Mouse (Mus musculus) MEL (cell line): ENCODE measurements at regions not wholly inside any gene's neighbourhood (a gene's known extent, or its start where the extent isn't known, plus 50 kb on each side); places are given as distances from the start of the nearest gene placed in this dataset.

ENCODE experiments used
- DNase-seq: peaks from one replicate; pipeline ENCODE4 v3.0.0; 2011; ENCODE audit warnings: low read depth, low spot score
- H3K27ac ChIP-seq: 2 replicates; pipeline ENCODE4 v1.5.1; 2012; ENCODE audit warnings: low read depth, mild to moderate bottlenecking, control low read depth, low read length, moderate library complexity; ENCODE audit not compliant: control insufficient read depth
- H3K27me3 ChIP-seq, 2 experiments: fragments of 150-350 bp in 1 of 2; sonication (generic) in 1 of 2; 2 replicates each; pipeline ENCODE4 v1.6.1; 2012; ENCODE audit warnings: low read length in 2 of 2, mild to moderate bottlenecking in 2 of 2, improper control_type of control experiment in 1 of 2, moderate library complexity in 1 of 2; ENCODE audit not compliant: insufficient read depth in 2 of 2, control insufficient read depth in 1 of 2
- H3K36me3 ChIP-seq, 2 experiments: 2 replicates each; pipeline ENCODE4 v1.6.1; 2012 to 2014; ENCODE audit warnings: low read length in 2 of 2, improper control_type of control experiment in 1 of 2, inconsistent platforms in 1 of 2, mild to moderate bottlenecking in 1 of 2; ENCODE audit not compliant: insufficient read depth in 2 of 2, control insufficient read depth in 1 of 2
- H3K4me1 ChIP-seq, 2 experiments: fragments of 150-350 bp in 1 of 2; sonication (generic) in 1 of 2; 2 replicates each; pipeline ENCODE4 v1.6.1; 2012; ENCODE audit warnings: low read length in 2 of 2, improper control_type of control experiment in 1 of 2, mild to moderate bottlenecking in 1 of 2; ENCODE audit not compliant: insufficient read depth in 2 of 2, control insufficient read depth in 1 of 2
- H3K4me3 ChIP-seq, 2 experiments: fragments of 150-350 bp in 1 of 2; sonication (generic) in 1 of 2; 2 replicates each; pipeline ENCODE4 v1.5.1; 2012; ENCODE audit warnings: low read depth in 2 of 2, low read length in 2 of 2, mild to moderate bottlenecking in 2 of 2, moderate library complexity in 2 of 2, control low read depth in 1 of 2, improper control_type of control experiment in 1 of 2; ENCODE audit not compliant: control insufficient read depth in 1 of 2, insufficient read depth in 1 of 2
- H3K79me2 ChIP-seq: 2 replicates; pipeline ENCODE4 v1.6.1; 2012; ENCODE audit warnings: mild to moderate bottlenecking, low read length, moderate library complexity; ENCODE audit not compliant: control insufficient read depth, poor library complexity, insufficient read depth
- H3K9ac ChIP-seq: 2 replicates; pipeline ENCODE4 v1.6.1; 2012; ENCODE audit warnings: low read depth, mild to moderate bottlenecking, control low read depth, low read length, moderate library complexity; ENCODE audit not compliant: control insufficient read depth, poor library complexity, severe bottlenecking
- H3K9me3 ChIP-seq: fragments of 150-350 bp; sonication (generic); replicated peaks from 2 replicates; pipeline ENCODE4 v1.6.1; 2012; ENCODE audit warnings: mild to moderate bottlenecking, low read length, improper control_type of control experiment, moderate library complexity; ENCODE audit not compliant: insufficient read depth
- CTCF ChIP-seq, 3 experiments: IDR thresholded peaks in 2 of 3; conservative IDR thresholded peaks in 1 of 3; 2 replicates each; pipeline ENCODE4 v1.5.1; 2011 to 2012; ENCODE audit warnings: low read length in 3 of 3, low read depth in 2 of 3, mild to moderate bottlenecking in 2 of 3, improper control_type of control experiment in 1 of 3, inconsistent platforms in 1 of 3, mixed read lengths in 1 of 3, moderate library complexity in 1 of 3; ENCODE audit not compliant: control insufficient read depth in 1 of 3, insufficient read depth in 1 of 3, poor library complexity in 1 of 3, severe bottlenecking in 1 of 3
- E2F4 ChIP-seq: IDR thresholded peaks from 2 replicates; pipeline ENCODE4 v1.6.1; 2011; ENCODE audit warnings: low read depth, low read length, improper control_type of control experiment, borderline replicate concordance
- ETS1 ChIP-seq: IDR thresholded peaks from 2 replicates; pipeline ENCODE4 v1.6.1; 2012; ENCODE audit warnings: low read depth, mild to moderate bottlenecking, inconsistent platforms, low read length, improper control_type of control experiment, moderate library complexity
- GATA1 ChIP-seq: IDR thresholded peaks from 2 replicates; pipeline ENCODE4 v1.6.1; 2011; ENCODE audit warnings: low read depth, low read length, improper control_type of control experiment
- JUND ChIP-seq: IDR thresholded peaks from 2 replicates; pipeline ENCODE4 v1.6.1; 2011; ENCODE audit warnings: low read depth, mild to moderate bottlenecking, improper control_type of control experiment, low read length
- MAFK ChIP-seq: IDR thresholded peaks from 2 replicates; pipeline ENCODE4 v1.6.1; 2011; ENCODE audit warnings: low read depth, mild to moderate bottlenecking, low read length, improper control_type of control experiment, borderline replicate concordance
- MAX ChIP-seq: IDR thresholded peaks from 2 replicates; pipeline ENCODE4 v1.6.1; 2011; ENCODE audit warnings: low read length, improper control_type of control experiment
- POLR2A ChIP-seq, 2 experiments: IDR thresholded peaks; 2 replicates each; pipeline ENCODE4 v1.6.1; 2011 to 2012; ENCODE audit warnings: low read length in 2 of 2, mild to moderate bottlenecking in 2 of 2, control low read depth in 1 of 2, improper control_type of control experiment in 1 of 2, low read depth in 1 of 2, moderate library complexity in 1 of 2; ENCODE audit not compliant: control insufficient read depth in 1 of 2, insufficient read depth in 1 of 2, poor library complexity in 1 of 2
- POLR2AphosphoS2 ChIP-seq: IDR thresholded peaks from 2 replicates; pipeline ENCODE4 v1.6.1; 2011; ENCODE audit warnings: low read length, improper control_type of control experiment
- RAD21 ChIP-seq: IDR thresholded peaks from 2 replicates; pipeline ENCODE4 v1.6.1; 2011; ENCODE audit warnings: mild to moderate bottlenecking, low read depth, low read length, improper control_type of control experiment
- RCOR1 ChIP-seq: IDR thresholded peaks from 2 replicates; pipeline ENCODE4 v1.6.1; 2012; ENCODE audit warnings: low read depth, mild to moderate bottlenecking, inconsistent platforms, low read length, improper control_type of control experiment
- SIN3A ChIP-seq: IDR thresholded peaks from 2 replicates; pipeline ENCODE4 v1.6.1; 2012; ENCODE audit warnings: low read length, improper control_type of control experiment, inconsistent platforms
- TAL1 ChIP-seq: IDR thresholded peaks from 2 replicates; pipeline ENCODE4 v1.6.1; 2012; ENCODE audit warnings: mild to moderate bottlenecking, inconsistent platforms, low read length, moderate library complexity, mixed read lengths
- USF1 ChIP-seq: IDR thresholded peaks from 2 replicates; pipeline ENCODE4 v1.6.1; 2014; ENCODE audit warnings: low read depth, mild to moderate bottlenecking, inconsistent platforms, low read length, improper control_type of control experiment, moderate library complexity
- ZKSCAN1 ChIP-seq: IDR thresholded peaks from 2 replicates; pipeline ENCODE4 v1.6.1; 2012; ENCODE audit warnings: low read depth, mild to moderate bottlenecking, inconsistent platforms, low read length, improper control_type of control experiment, moderate library complexity

GRCm38 (mm10) chr2:148567930-148568481 is 104.4 kb upstream of the Nxt1 start:
- Histone ChIP-seq H3K4me3 (no peak overlapping the region), H3K27ac (no peak overlapping the region), H3K4me1 (no peaks in the 10 kb centered on the region), H3K36me3 (no peaks in the 10 kb centered on the region), H3K79me2 (no peaks in the 10 kb centered on the region), H3K9me3 (no peaks in the 10 kb centered on the region), H3K9ac (no peak overlapping the region), H3K27me3 (no peaks in the 10 kb centered on the region)
- DNase-seq, result no peak
- no peak for TF ChIP-seq MAX
- TF ChIP-seq ZKSCAN1, result no peak
- no peak for TF ChIP-seq SIN3A
- TF ChIP-seq GATA1, result no peak
- no peak for TF ChIP-seq TAL1
- no peak for TF ChIP-seq USF1
- TF ChIP-seq RAD21, result no peak
- TF ChIP-seq E2F4, result no peak
- no peak for TF ChIP-seq POLR2A (IDR thresholded peaks at IDR 0.05; ENCODE audit: control insufficient read depth in 1 of 2, insufficient read depth in 1 of 2, low read depth in 1 of 2, low read length in 2 of 2, poor library complexity in 1 of 2)
- TF ChIP-seq JUND, result no peak
- TF ChIP-seq CTCF (IDR thresholded peaks at IDR 0.05 in 2 of 3, conservative IDR thresholded peaks at IDR 0.05 in 1 of 3; ENCODE audit: control insufficient read depth in 1 of 3, insufficient read depth in 1 of 3, low read depth in 2 of 3, low read length in 3 of 3, poor library complexity in 1 of 3, severe bottlenecking in 1 of 3), result no peak
- no peak for TF ChIP-seq RCOR1

GRCm38 (mm10) chr2:148563390-148563789 is 109.0 kb upstream of the Nxt1 start:
- H3K79me2 ChIP-seq, result no peaks in the 10 kb centered on the region
- TF ChIP-seq POLR2A (IDR thresholded peaks at IDR 0.05; ENCODE audit: control insufficient read depth in 1 of 2, insufficient read depth in 1 of 2, low read depth in 1 of 2, low read length in 2 of 2, poor library complexity in 1 of 2), result no peak
- no peak for TF ChIP-seq MAFK
- no peak for TF ChIP-seq RCOR1
- no peak for TF ChIP-seq POLR2AphosphoS2
- TF ChIP-seq, all 39 proteins: peak for 0
- Histone ChIP-seq H3K4me1 (no peaks in the 10 kb centered on the region), H3K27ac (no peak overlapping the region), H3K9ac (no peak overlapping the region), H3K9me3 (no peaks in the 10 kb centered on the region), H3K36me3 (no peaks in the 10 kb centered on the region), H3K27me3 (no peaks in the 10 kb centered on the region), H3K4me3 (no peak overlapping the region)
- no peak for DNase-seq

GRCm38 (mm10) chr2:148562041-148562440 is 110.4 kb upstream of the Nxt1 start:
- Histone ChIP-seq H3K27ac (no peak overlapping the region), H3K4me3 (no peak overlapping the region), H3K79me2 (no peaks in the 10 kb centered on the region), H3K9me3 (no peaks in the 10 kb centered on the region), H3K27me3 (no peaks in the 10 kb centered on the region), H3K4me1 (no peaks in the 10 kb centered on the region), H3K36me3 (no peaks in the 10 kb centered on the region), H3K9ac (no peak overlapping the region)
- no peak for DNase-seq
- TF ChIP-seq ETS1, result no peak
